Mouse (Mus musculus): Measurements from ENCODE around the gene Prkrip1. TPM values are rescaled to one million over a fixed set of nuclear protein-coding genes. Genes with fewer than 3 reads are reported as not detected.
A peak's percentile ranks its signal among the peaks of the same experiment; 100 is the strongest.

Gene Prkrip1
- polyA plus RNA-seq, 1 experiment from 2014 or later = 66.2 TPM

GRCm38 (mm10) chr5:136240381-136240780 is 41.6 kb upstream of the Prkrip1 start:
- H3K4me2 ChIP-seq (ENCODE audit: low read length) = no peak overlapping the region
- peaks cover 10% of the 10 kb centered on the region for H3K4me1 ChIP-seq (ENCODE audit: control insufficient read depth, insufficient read depth, low read length)
- no peak overlapping the region; the same call in 1 of the 2 replicates for H3K9ac ChIP-seq (ENCODE audit: low read length)
- H3K9me3 ChIP-seq (replicated peaks; ENCODE audit: control insufficient read depth, low read length) = no peaks in the 10 kb centered on the region
- H3K36me3 ChIP-seq (ENCODE audit: control insufficient read depth, insufficient read depth, low read length) = no peaks in the 10 kb centered on the region
- no peak overlapping the region for H3K27ac ChIP-seq (ENCODE audit: low read depth, low read length)
- DNase-seq (ENCODE audit: low spot score) (no peak), ATAC-seq (no peak)
- 55% methylated on average over 1 of the region's 1 CpGs for WGBS
- H3K27me3 ChIP-seq (replicated peaks; ENCODE audit: control insufficient read depth, insufficient read depth, low read length) = no peaks in the 10 kb centered on the region
- no peak overlapping the region for H3K4me3 ChIP-seq (ENCODE audit: low read depth, low read length)

- no peaks in the 10 kb centered on the region for H3K27me3 ChIP-seq (replicated peaks; ENCODE audit: control insufficient read depth, insufficient read depth, low read length)
- no peak overlapping the region for H3K27ac ChIP-seq (ENCODE audit: low read depth, low read length)
- H3K9me3 ChIP-seq (replicated peaks; ENCODE audit: control insufficient read depth, low read length) = no peaks in the 10 kb centered on the region
- H3K36me3 ChIP-seq (ENCODE audit: control insufficient read depth, insufficient read depth, low read length) = no peaks in the 10 kb centered on the region
- H3K4me3 ChIP-seq (ENCODE audit: low read depth, low read length) = peak overlapping the region; percentile 14
- H3K4me2 ChIP-seq (ENCODE audit: low read length) = peak overlapping the region; percentile 55
- ATAC-seq (no peak), DNase-seq (ENCODE audit: low spot score) (no peak)
- H3K4me1 ChIP-seq (ENCODE audit: control insufficient read depth, insufficient read depth, low read length) = peaks cover 8% of the 10 kb centered on the region
- 4% methylated on average over 19 of the region's 19 CpGs for WGBS
- H3K9ac ChIP-seq (ENCODE audit: low read length) = peak overlapping the region; percentile 47
These were observed 38.8 kb upstream of the Prkrip1 start for GRCm38 (mm10) chr5:136237607-136238006.

- ATAC-seq (no peak), DNase-seq (ENCODE audit: low spot score) (no peak)
- Histone ChIP-seq H3K36me3 (ENCODE audit: control insufficient read depth, insufficient read depth, low read length) (peaks cover 5% of the 10 kb centered on the region), H3K4me3 (ENCODE audit: low read depth, low read length) (no peak overlapping the region), H3K4me1 (ENCODE audit: control insufficient read depth, insufficient read depth, low read length) (peaks cover 8% of the 10 kb centered on the region), H3K4me2 (ENCODE audit: low read length) (no peak overlapping the region), H3K27me3 (replicated peaks; ENCODE audit: control insufficient read depth, insufficient read depth, low read length) (no peaks in the 10 kb centered on the region), H3K9me3 (replicated peaks; ENCODE audit: control insufficient read depth, low read length) (no peaks in the 10 kb centered on the region), H3K27ac (ENCODE audit: low read depth, low read length) (no peak overlapping the region), H3K9ac (ENCODE audit: low read length) (no peak overlapping the region)
- WGBS = 87% methylated on average over 5 of the region's 5 CpGs
These were observed 37.8 kb upstream of the Prkrip1 start for GRCm38 (mm10) chr5:136236611-136237010.

- WGBS = 83% methylated on average over 4 of the region's 4 CpGs
- Histone ChIP-seq H3K9me3 (replicated peaks; ENCODE audit: control insufficient read depth, low read length) (no peaks in the 10 kb centered on the region), H3K9ac (ENCODE audit: low read length) (no peak overlapping the region), H3K36me3 (ENCODE audit: control insufficient read depth, insufficient read depth, low read length) (peaks cover 47% of the 10 kb centered on the region), H3K27ac (ENCODE audit: low read depth, low read length) (no peak overlapping the region), H3K27me3 (replicated peaks; ENCODE audit: control insufficient read depth, insufficient read depth, low read length) (no peaks in the 10 kb centered on the region), H3K4me3 (ENCODE audit: low read depth, low read length) (no peak overlapping the region), H3K4me1 (ENCODE audit: control insufficient read depth, insufficient read depth, low read length) (0 out of 2 replicates have a peak, but pooled peaks cover 3% of the 10 kb centered on the region), H3K4me2 (ENCODE audit: low read length) (no peak overlapping the region)
- DNase-seq (ENCODE audit: low spot score) (no peak), ATAC-seq (no peak)
These were observed 31.7 kb upstream of the Prkrip1 start for GRCm38 (mm10) chr5:136230348-136231035.

GRCm38 (mm10) chr5:136226246-136226876 is 27.6 kb upstream of the Prkrip1 start:
- DNase-seq (ENCODE audit: low spot score) (no peak), ATAC-seq (no peak)
- no peak overlapping the region for H3K4me2 ChIP-seq (ENCODE audit: low read length)
- peaks cover 72% of the 10 kb centered on the region for H3K36me3 ChIP-seq (ENCODE audit: control insufficient read depth, insufficient read depth, low read length)
- H3K9me3 ChIP-seq (replicated peaks; ENCODE audit: control insufficient read depth, low read length) = no peaks in the 10 kb centered on the region
- no peak overlapping the region for H3K27ac ChIP-seq (ENCODE audit: low read depth, low read length)
- no peaks in the 10 kb centered on the region for H3K27me3 ChIP-seq (replicated peaks; ENCODE audit: control insufficient read depth, insufficient read depth, low read length)
- H3K9ac ChIP-seq (ENCODE audit: low read length) = no peak overlapping the region
- no peaks in the 10 kb centered on the region for H3K4me1 ChIP-seq (ENCODE audit: control insufficient read depth, insufficient read depth, low read length)
- no peak overlapping the region for H3K4me3 ChIP-seq (ENCODE audit: low read depth, low read length)
- 86% methylated on average over 7 of the region's 7 CpGs for WGBS

- Histone ChIP-seq H3K27ac (ENCODE audit: low read depth, low read length) (no peak overlapping the region), H3K4me3 (ENCODE audit: low read depth, low read length) (no peak overlapping the region), H3K9me3 (replicated peaks; ENCODE audit: control insufficient read depth, low read length) (no peaks in the 10 kb centered on the region), H3K4me2 (ENCODE audit: low read length) (no peak overlapping the region), H3K4me1 (ENCODE audit: control insufficient read depth, insufficient read depth, low read length) (no peaks in the 10 kb centered on the region), H3K27me3 (replicated peaks; ENCODE audit: control insufficient read depth, insufficient read depth, low read length) (no peaks in the 10 kb centered on the region), H3K9ac (ENCODE audit: low read length) (no peak overlapping the region), H3K36me3 (ENCODE audit: control insufficient read depth, insufficient read depth, low read length) (peaks cover 45% of the 10 kb centered on the region)
- 80% methylated on average over 12 of the region's 12 CpGs for WGBS
- ATAC-seq (no peak), DNase-seq (ENCODE audit: low spot score) (no peak)
These were observed 19.8 kb upstream of the Prkrip1 start for GRCm38 (mm10) chr5:136218585-136218984.

- DNase-seq (ENCODE audit: low spot score) = no peak
- peaks cover 41% of the 10 kb centered on the region for H3K36me3 ChIP-seq (ENCODE audit: control insufficient read depth, insufficient read depth, low read length)
- no peaks in the 10 kb centered on the region for H3K4me1 ChIP-seq (ENCODE audit: control insufficient read depth, insufficient read depth, low read length)
- H3K9ac ChIP-seq (ENCODE audit: low read length) = no peak overlapping the region
- H3K4me3 ChIP-seq (ENCODE audit: low read depth, low read length) = no peak overlapping the region
- H3K4me2 ChIP-seq (ENCODE audit: low read length) = no peak overlapping the region
- H3K27me3 ChIP-seq (replicated peaks; ENCODE audit: control insufficient read depth, insufficient read depth, low read length) = no peaks in the 10 kb centered on the region
- H3K27ac ChIP-seq (ENCODE audit: low read depth, low read length) = no peak overlapping the region
- WGBS = 75% methylated on average over 4 of the region's 4 CpGs
- H3K9me3 ChIP-seq (replicated peaks; ENCODE audit: control insufficient read depth, low read length) = no peaks in the 10 kb centered on the region
- no peak for ATAC-seq
These were observed 19.2 kb upstream of the Prkrip1 start for GRCm38 (mm10) chr5:136217932-136218381.

- DNase-seq (ENCODE audit: low spot score) = no peak
- WGBS = 89% methylated on average over 18 of the region's 18 CpGs
These were observed 18.4 kb upstream of the Prkrip1 start for GRCm38 (mm10) chr5:136217004-136217665.

GRCm38 (mm10) chr5:136215958-136216357 is 17.2 kb upstream of the Prkrip1 start:
- Histone ChIP-seq H3K9me3 (replicated peaks; ENCODE audit: control insufficient read depth, low read length) (no peaks in the 10 kb centered on the region), H3K4me1 (ENCODE audit: control insufficient read depth, insufficient read depth, low read length) (no peaks in the 10 kb centered on the region), H3K4me3 (ENCODE audit: low read depth, low read length) (no peak overlapping the region), H3K27me3 (replicated peaks; ENCODE audit: control insufficient read depth, insufficient read depth, low read length) (no peaks in the 10 kb centered on the region), H3K27ac (ENCODE audit: low read depth, low read length) (no peak overlapping the region), H3K36me3 (ENCODE audit: control insufficient read depth, insufficient read depth, low read length) (peaks cover 27% of the 10 kb centered on the region), H3K9ac (ENCODE audit: low read length) (no peak overlapping the region), H3K4me2 (ENCODE audit: low read length) (no peak overlapping the region)
- DNase-seq (ENCODE audit: low spot score) (peak; percentile 27), ATAC-seq (no peak)
- 48% methylated on average over 5 of the region's 5 CpGs for WGBS

More at GRCm38 (mm10) chr5:136217004-136217665, 18.4 kb upstream of the Prkrip1 start:
- Histone ChIP-seq H3K27ac (ENCODE audit: low read depth, low read length) (no peak overlapping the region), H3K4me2 (ENCODE audit: low read length) (no peak overlapping the region), H3K27me3 (replicated peaks; ENCODE audit: control insufficient read depth, insufficient read depth, low read length) (no peaks in the 10 kb centered on the region), H3K4me1 (ENCODE audit: control insufficient read depth, insufficient read depth, low read length) (no peaks in the 10 kb centered on the region), H3K9ac (ENCODE audit: low read length) (no peak overlapping the region), H3K36me3 (ENCODE audit: control insufficient read depth, insufficient read depth, low read length) (peaks cover 39% of the 10 kb centered on the region), H3K9me3 (replicated peaks; ENCODE audit: control insufficient read depth, low read length) (no peaks in the 10 kb centered on the region), H3K4me3 (ENCODE audit: low read depth, low read length) (no peak overlapping the region)
- no peak for ATAC-seq

All from forebrain, embryonic 14.5 days (tissue).